Mouse (Mus musculus) bone marrow macrophage, adult 2 months (primary cell): Measurements from ENCODE around the gene Larp4b.

ENCODE experiments used
- CTCF ChIP-seq: IDR thresholded peaks from 2 replicates; pipeline ENCODE4 v1.5.1; 2012; ENCODE audit warnings: low read depth, mild to moderate bottlenecking, low read length, moderate library complexity
- POLR2A ChIP-seq: IDR thresholded peaks from 2 replicates; pipeline ENCODE4 v1.6.1; 2012; ENCODE audit warnings: mild to moderate bottlenecking, low read depth, low read length, borderline replicate concordance

- TF ChIP-seq CTCF (no peak), POLR2A (no peak)
Observed at GRCm38 (mm10) chr13:9159282-9159681, 65.6 kb downstream of the Larp4b start.
